Mouse (Mus musculus) brain, embryonic 14.5 days (tissue): ENCODE data around the gene Dlx6. TPM values are rescaled to one million over a fixed set of nuclear protein-coding genes. Genes with fewer than 3 reads are reported as not detected.

ENCODE experiments used
- DNase-seq: peaks from one replicate; pipeline ENCODE4 v3.0.0-alpha.2; 2011; ENCODE audit warnings: low read depth
- CTCF ChIP-seq: fragments of 200-500 bp; IDR thresholded peaks from 2 replicates; pipeline ENCODE4 v1.5.1; 2012; ENCODE audit warnings: inconsistent platforms, mild to moderate bottlenecking, moderate library complexity, borderline replicate concordance; ENCODE audit not compliant: insufficient read depth, insufficient read length; ENCODE audit errors: extremely low read depth
- POLR2A ChIP-seq: fragments of 200-500 bp; IDR thresholded peaks from 2 replicates; pipeline ENCODE4 v1.6.1; 2012; ENCODE audit warnings: mild to moderate bottlenecking, inconsistent platforms, borderline replicate concordance; ENCODE audit not compliant: poor library complexity, insufficient read depth, insufficient read length, severe bottlenecking; ENCODE audit errors: extremely low read depth
- polyA plus RNA-seq: library from polyadenylated mRNA; depleted of rRNA; stranded (reverse); fragments of >200 nt; gene quantifications from 2 replicates; pipeline ENCODE4 v1.2.3, GENCODE M21; 2012; rRNA removed

Dlx6 gene
- polyA plus RNA-seq, 1 experiment, result 13.2 TPM

DNA sequence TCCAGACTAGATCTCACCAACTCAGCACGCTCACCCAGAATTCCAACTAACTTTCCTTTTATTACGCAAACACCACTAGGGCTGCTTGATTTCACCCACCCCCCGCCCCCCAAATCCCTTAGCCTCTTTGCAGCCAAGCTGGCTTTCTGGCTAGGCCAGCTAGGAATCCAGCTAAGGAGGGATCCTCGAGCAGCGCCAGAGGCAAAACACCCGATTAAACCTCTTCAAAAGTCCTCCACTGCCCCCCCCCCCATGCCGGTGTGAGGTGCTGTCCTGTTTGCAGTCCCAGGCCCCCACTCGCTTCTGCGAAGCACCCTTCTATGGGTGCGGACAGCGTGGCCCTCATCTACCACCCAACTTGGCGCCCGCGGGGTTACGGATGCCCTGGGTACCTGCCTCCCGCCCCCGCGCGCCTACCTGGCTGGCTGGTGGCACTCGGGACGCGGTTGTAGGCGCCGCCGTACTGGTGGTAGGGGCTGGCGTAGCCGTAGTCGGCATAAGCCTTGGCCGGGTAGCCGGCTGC lies 18.0 kb downstream of the Dlx6 start:
- no peak for DNase-seq
- TF ChIP-seq POLR2A (no peak), CTCF (no peak)

DNA sequence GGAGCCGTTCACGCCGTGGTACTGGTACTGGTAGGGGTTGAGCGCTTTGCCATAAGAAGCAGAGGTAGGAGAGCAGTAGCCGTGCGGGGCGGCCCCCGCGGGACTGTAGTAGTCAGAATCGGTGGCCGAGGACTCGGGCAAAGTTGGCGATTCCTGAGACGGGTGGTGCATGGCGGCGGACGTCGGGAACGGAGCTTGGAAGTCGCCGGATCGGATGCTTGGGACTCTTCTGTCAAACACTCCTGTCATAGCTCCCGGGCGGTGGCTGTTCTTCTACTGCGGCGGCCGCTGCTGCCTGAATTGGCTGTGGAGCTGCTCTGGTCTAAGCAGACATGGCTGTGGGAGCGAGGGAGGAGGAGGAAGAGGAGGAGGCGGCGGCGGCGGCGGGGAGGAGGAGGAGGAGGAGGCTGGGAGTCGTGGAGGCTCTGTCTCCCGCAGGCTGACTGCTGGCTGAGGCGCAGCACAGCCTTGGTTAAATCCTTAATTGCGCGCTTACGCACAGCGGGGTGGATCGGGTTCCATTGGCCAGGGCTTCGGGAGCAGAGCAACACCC lies 18.6 kb downstream of the Dlx6 start, which contains the start of gene Dlx5:
Gene Dlx5, minus strand, starts transcription at position 448 of the 553 bp plus-strand sequence.
- TF ChIP-seq CTCF (no peak), POLR2A (peak; percentile 23; the same call in 1 of the 2 replicates)
- DNase-seq, result peak; percentile 95

DNA sequence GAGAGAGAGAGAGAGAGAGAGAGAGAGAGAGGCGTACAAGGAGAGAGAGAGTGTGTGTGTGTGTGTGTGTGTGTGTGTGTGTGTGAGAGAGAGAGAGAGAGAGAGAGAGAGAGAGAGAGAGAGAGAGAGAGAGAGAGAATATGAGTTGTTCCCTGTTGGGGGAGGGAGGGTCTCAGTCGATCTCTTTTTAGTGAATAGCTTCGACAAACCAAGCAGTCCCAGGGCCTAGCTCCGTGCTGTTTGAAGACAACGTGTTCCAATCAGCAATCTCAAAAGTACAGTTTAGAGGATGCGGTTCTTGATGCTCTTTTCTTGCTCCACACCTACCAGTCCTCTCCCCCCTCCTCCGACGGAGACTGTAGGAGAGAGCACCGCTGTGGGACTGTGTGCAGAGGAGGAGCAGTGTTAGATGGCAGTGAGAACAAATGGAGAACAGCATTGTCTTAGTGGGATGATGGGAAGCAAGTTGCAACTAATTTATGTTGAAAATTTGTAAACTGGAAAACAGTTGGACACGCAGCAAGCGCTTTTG lies 19.2 kb downstream of the Dlx6 start:
- TF ChIP-seq POLR2A, result no peak
- DNase-seq, result peak; percentile 63

GRCm38 (mm10) chr6:6884897-6885296 lies 21.8 kb downstream of the Dlx6 start:
- TF ChIP-seq CTCF, result peak; percentile 96
- TF ChIP-seq POLR2A, result no peak
- peak; percentile 91 for DNase-seq

- TF ChIP-seq CTCF, result no peak
- TF ChIP-seq POLR2A, result no peak
- DNase-seq, result no peak
Observed at GRCm38 (mm10) chr6:6886225-6886624, 23.1 kb downstream of the Dlx6 start.

DNA sequence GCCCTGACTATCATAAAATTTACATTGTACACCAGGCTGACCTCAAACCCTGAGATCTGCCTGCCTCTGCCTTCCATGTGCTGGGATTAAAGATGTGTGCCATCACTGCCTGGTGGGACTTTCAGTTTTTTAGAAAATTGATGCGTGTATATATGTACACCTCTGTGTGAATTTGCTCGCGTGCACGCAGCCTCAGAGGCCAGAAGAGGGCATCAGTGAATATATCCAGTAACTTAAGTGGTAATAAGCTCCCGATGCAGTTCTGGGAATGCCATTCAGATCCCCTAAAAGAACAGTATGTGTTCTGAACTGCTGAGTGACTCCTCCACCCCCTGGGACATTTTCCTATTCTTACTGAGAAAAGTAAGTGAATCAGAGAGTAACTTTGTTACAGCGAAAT lies 26.9 kb downstream of the Dlx6 start:
- TF ChIP-seq POLR2A, result no peak
- no peak for TF ChIP-seq CTCF
- DNase-seq, result peak; percentile 24

DNA sequence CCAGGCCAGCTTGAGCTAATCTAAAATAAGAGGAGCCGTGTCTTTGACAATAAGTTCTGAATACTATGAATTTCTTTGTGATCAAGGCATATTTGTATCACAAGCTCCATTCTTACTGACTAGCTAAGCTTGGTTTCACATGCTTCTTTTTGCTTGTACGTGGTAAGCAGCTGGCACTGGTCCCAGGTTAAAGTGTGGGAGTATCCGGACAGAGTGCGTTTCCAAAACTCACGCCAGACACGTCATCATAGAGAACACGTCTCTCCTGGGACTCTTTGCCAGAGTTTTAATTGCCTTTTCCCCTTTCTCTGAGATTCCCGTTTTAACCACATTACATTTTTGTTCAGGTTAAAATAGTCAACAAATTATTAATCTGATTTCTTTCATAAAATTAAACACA lies 46.5 kb downstream of the Dlx6 start:
- peak; percentile 16 for DNase-seq
- no peak for TF ChIP-seq POLR2A
- TF ChIP-seq CTCF, result no peak

GRCm38 (mm10) chr6:6914304-6914703 lies 51.2 kb downstream of the Dlx6 start:
- no peak for TF ChIP-seq POLR2A
- no peak for TF ChIP-seq CTCF
- DNase-seq, result no peak

GRCm38 (mm10) chr6:6914849-6915525 lies 51.9 kb downstream of the Dlx6 start:
- no peak for TF ChIP-seq POLR2A
- peak; percentile 68; the same call in 1 of the 2 replicates for TF ChIP-seq CTCF
- peak; percentile 86 for DNase-seq

- peak; percentile 5 for DNase-seq
- TF ChIP-seq POLR2A (no peak), CTCF (no peak)
Observed at GRCm38 (mm10) chr6:6915526-6915915, 52.4 kb downstream of the Dlx6 start.

GRCm38 (mm10) chr6:6917334-6917733 lies 54.2 kb downstream of the Dlx6 start:
- DNase-seq, result no peak
- TF ChIP-seq CTCF, result no peak
- no peak for TF ChIP-seq POLR2A

Other genes with a start within 250 kb of the Dlx6 start
- gene Dlx5, start 18.8 kb downstream of the Dlx6 start, polyA plus RNA-seq, result 15.5 and 20.4 TPM in 2 replicates
- 2.9 and 3.4 TPM in 2 replicates for gene Sdhaf3, start 92.7 kb downstream of the Dlx6 start, polyA plus RNA-seq